Mouse (Mus musculus) stomach, embryonic 15.5 days (tissue): ENCODE data around the gene Arhgef38. TPM values are rescaled to one million over a fixed set of nuclear protein-coding genes. Genes with fewer than 3 reads are reported as not detected.

Experiments
- ATAC-seq: fragments of 200-750 bp; cut with Nextera tagmentation; 2 replicates; pipeline ENCODE4 v1.8.0; 2017; ENCODE audit warnings: low read depth, moderate number of reproducible peaks, moderate TSS enrichment; ENCODE audit not compliant: insufficient read depth, low FRiP score
- H3K27ac ChIP-seq: fragments of 300-500 bp; sonication (generic); 2 replicates; pipeline ENCODE4 v1.5.1; 2015; ENCODE audit warnings: mild to moderate bottlenecking, inconsistent platforms
- H3K27me3 ChIP-seq: fragments of 300-500 bp; sonication (generic); replicated peaks from 2 replicates; pipeline ENCODE4 v1.6.1; 2015; ENCODE audit warnings: inconsistent platforms
- H3K36me3 ChIP-seq: fragments of 300-500 bp; sonication (generic); 2 replicates; pipeline ENCODE4 v1.6.1; 2015; ENCODE audit warnings: inconsistent platforms
- H3K4me1 ChIP-seq: fragments of 300-500 bp; sonication (generic); 2 replicates; pipeline ENCODE4 v1.6.1; 2015; ENCODE audit warnings: inconsistent platforms
- H3K4me2 ChIP-seq: fragments of 300-500 bp; sonication (generic); 2 replicates; pipeline ENCODE4 v1.6.1; 2015; ENCODE audit warnings: mild to moderate bottlenecking, inconsistent platforms
- H3K4me3 ChIP-seq: fragments of 300-500 bp; sonication (generic); replicated peaks from 2 replicates; pipeline ENCODE4 v1.5.1; 2015; ENCODE audit warnings: inconsistent platforms
- H3K9ac ChIP-seq: fragments of 300-500 bp; sonication (generic); 2 replicates; pipeline ENCODE4 v1.6.1; 2015; ENCODE audit warnings: inconsistent platforms
- H3K9me3 ChIP-seq: fragments of 300-500 bp; sonication (generic); 2 replicates; pipeline ENCODE4 v1.6.1; 2016; ENCODE audit warnings: inconsistent platforms
- WGBS: fragments of 180-500 bp; shearing (Covaris S2); methylation state at CpG from one replicate; pipeline ENCODE4 v1.1.7; 2015; 5-methylcytosine and 5-hydroxymethylcytosine counted together
- polyA plus RNA-seq: library from polyadenylated mRNA; unstranded; fragments of >200 nt; fragmentation: Nextera tagmentation; extraction: Ambion mirVana; gene quantifications from 2 replicates; pipeline ENCODE4 v1.2.1, GENCODE M21; 2015

The Arhgef38 gene
- polyA plus RNA-seq, 1 experiment from 2014 or later: 2.0 TPM

GRCm38 (mm10) chr3:133109844-133110243 is 124.9 kb downstream of the Arhgef38 start:
- H3K9me3 ChIP-seq: no peaks in the 10 kb centered on the region
- H3K4me1 ChIP-seq: no peaks in the 10 kb centered on the region
- H3K27me3 ChIP-seq: no peaks in the 10 kb centered on the region
- 90% methylated on average over 4 of the region's 4 CpGs for WGBS
- H3K4me3 ChIP-seq: no peak overlapping the region
- peaks cover 20% of the 10 kb centered on the region for H3K36me3 ChIP-seq
- no peak overlapping the region for H3K27ac ChIP-seq
- H3K9ac ChIP-seq: no peak overlapping the region
- H3K4me2 ChIP-seq: no peak overlapping the region
- no peak for ATAC-seq

GRCm38 (mm10) chr3:133108731-133109130 is 126.0 kb downstream of the Arhgef38 start:
- Histone ChIP-seq H3K4me3 (no peak overlapping the region), H3K4me1 (no peaks in the 10 kb centered on the region), H3K36me3 (peaks cover 24% of the 10 kb centered on the region), H3K9me3 (no peaks in the 10 kb centered on the region), H3K4me2 (no peak overlapping the region), H3K27ac (no peak overlapping the region), H3K27me3 (no peaks in the 10 kb centered on the region), H3K9ac (no peak overlapping the region)
- 88% methylated on average over 4 of the region's 4 CpGs for WGBS
- ATAC-seq: no peak

GRCm38 (mm10) chr3:133104436-133104835 is 130.3 kb downstream of the Arhgef38 start:
- no peak overlapping the region for H3K4me3 ChIP-seq
- no peaks in the 10 kb centered on the region for H3K27me3 ChIP-seq
- H3K9me3 ChIP-seq: no peaks in the 10 kb centered on the region
- H3K4me1 ChIP-seq: no peaks in the 10 kb centered on the region
- no peak overlapping the region for H3K9ac ChIP-seq
- H3K27ac ChIP-seq: no peak overlapping the region
- 75% methylated on average over 3 of the region's 3 CpGs for WGBS
- H3K36me3 ChIP-seq: peaks cover 35% of the 10 kb centered on the region
- no peak overlapping the region for H3K4me2 ChIP-seq
- no peak for ATAC-seq

GRCm38 (mm10) chr3:133103768-133104167 is 131.0 kb downstream of the Arhgef38 start:
- Histone ChIP-seq H3K36me3 (peaks cover 31% of the 10 kb centered on the region), H3K4me3 (no peak overlapping the region), H3K4me2 (no peak overlapping the region), H3K4me1 (no peaks in the 10 kb centered on the region), H3K9ac (no peak overlapping the region), H3K27me3 (no peaks in the 10 kb centered on the region), H3K27ac (no peak overlapping the region), H3K9me3 (no peaks in the 10 kb centered on the region)
- no peak for ATAC-seq
- WGBS: 88% methylated on average over 3 of the region's 3 CpGs

GRCm38 (mm10) chr3:133098909-133099308 is 135.8 kb downstream of the Arhgef38 start:
- Histone ChIP-seq H3K27me3 (no peaks in the 10 kb centered on the region), H3K27ac (no peak overlapping the region), H3K4me3 (no peak overlapping the region), H3K4me2 (no peak overlapping the region), H3K9me3 (no peaks in the 10 kb centered on the region), H3K4me1 (no peaks in the 10 kb centered on the region), H3K9ac (no peak overlapping the region), H3K36me3 (peaks cover 19% of the 10 kb centered on the region; the same call in 1 of the 2 replicates)
- 59% methylated on average over 2 of the region's 2 CpGs for WGBS
- peak; percentile 66; the same call in 1 of the 2 replicates for ATAC-seq

- Histone ChIP-seq H3K36me3 (peaks cover 15% of the 10 kb centered on the region; the same call in 1 of the 2 replicates), H3K27me3 (no peaks in the 10 kb centered on the region), H3K4me3 (no peak overlapping the region), H3K4me1 (peaks cover 3% of the 10 kb centered on the region; the same call in 1 of the 2 replicates), H3K9ac (no peak overlapping the region), H3K9me3 (no peaks in the 10 kb centered on the region), H3K27ac (no peak overlapping the region; the same call in 1 of the 2 replicates), H3K4me2 (no peak overlapping the region)
- WGBS: 83% methylated on average over 4 of the region's 4 CpGs
- no peak for ATAC-seq
These were observed 136.4 kb downstream of the Arhgef38 start for GRCm38 (mm10) chr3:133098336-133098735.

GRCm38 (mm10) chr3:133097936-133098335 is 136.8 kb downstream of the Arhgef38 start:
- 91% methylated on average over 6 of the region's 6 CpGs for WGBS
- no peak for ATAC-seq
- no peaks in the 10 kb centered on the region for H3K9me3 ChIP-seq
- H3K4me1 ChIP-seq: peaks cover 3% of the 10 kb centered on the region; the same call in 1 of the 2 replicates
- no peak overlapping the region for H3K9ac ChIP-seq
- H3K27me3 ChIP-seq: no peaks in the 10 kb centered on the region
- no peak overlapping the region for H3K4me3 ChIP-seq
- peaks cover 15% of the 10 kb centered on the region; the same call in 1 of the 2 replicates for H3K36me3 ChIP-seq
- H3K4me2 ChIP-seq: no peak overlapping the region
- no peak overlapping the region for H3K27ac ChIP-seq

- H3K4me3 ChIP-seq: no peak overlapping the region
- H3K4me1 ChIP-seq: peaks cover 3% of the 10 kb centered on the region; the same call in 1 of the 2 replicates
- H3K9me3 ChIP-seq: no peaks in the 10 kb centered on the region
- no peak for ATAC-seq
- WGBS: 25% methylated on average over 1 of the region's 1 CpGs
- no peak overlapping the region for H3K4me2 ChIP-seq
- no peak overlapping the region for H3K9ac ChIP-seq
- H3K27me3 ChIP-seq: no peaks in the 10 kb centered on the region
- 0 out of 2 replicates have a peak, but pooled peaks cover 6% of the 10 kb centered on the region for H3K36me3 ChIP-seq
- H3K27ac ChIP-seq: no peak overlapping the region
These were observed 140.4 kb downstream of the Arhgef38 start for GRCm38 (mm10) chr3:133094305-133094704.

- Histone ChIP-seq H3K9me3 (no peaks in the 10 kb centered on the region), H3K4me2 (peak overlapping the region; percentile 55), H3K27ac (no peak overlapping the region), H3K4me1 (peaks cover 3% of the 10 kb centered on the region; the same call in 1 of the 2 replicates), H3K36me3 (no peaks in the 10 kb centered on the region), H3K9ac (peak overlapping the region; percentile 84; the same call in 1 of the 2 replicates), H3K4me3 (peak overlapping the region; percentile 90; the same call in 1 of the 2 replicates), H3K27me3 (no peaks in the 10 kb centered on the region)
- ATAC-seq: no peak
- whole genome bisulfite sequencing: 76% methylated on average over 1 of the region's 1 CpGs
These were observed 141.8 kb downstream of the Arhgef38 start for GRCm38 (mm10) chr3:133092936-133093335.

- 0% methylated on average over 7 of the region's 7 CpGs for WGBS
- H3K36me3 ChIP-seq: no peaks in the 10 kb centered on the region
These were observed 142.4 kb downstream of the Arhgef38 start for GRCm38 (mm10) chr3:133092274-133092853.

GRCm38 (mm10) chr3:133091664-133092273 is 143.0 kb downstream of the Arhgef38 start, which contains the start of the genes Ints12 and Gstcd:
Gene Ints12, plus strand, starts transcription at chr3:133091840.
Gene Gstcd, minus strand, starts transcription at chr3:133092033.
- H3K9me3 ChIP-seq: no peaks in the 10 kb centered on the region
- peak; percentile 97 for ATAC-seq
- under 1% methylated on average over 53 of the region's 53 CpGs for WGBS
- peak within 1 kb of the TSS; percentile 92 for H3K9ac ChIP-seq
- peak within 1 kb of the TSS; percentile 98 for H3K27ac ChIP-seq
- peak within 1 kb of the TSS; percentile 59 for H3K4me2 ChIP-seq
- no peaks in the 10 kb centered on the region for H3K36me3 ChIP-seq
- peak within 1 kb of the TSS; percentile 90 for H3K4me3 ChIP-seq
- H3K27me3 ChIP-seq: no peaks in the 10 kb centered on the region
- peaks cover 3% of the 10 kb centered on the region; the same call in 1 of the 2 replicates for H3K4me1 ChIP-seq

More at GRCm38 (mm10) chr3:133092274-133092853, 142.4 kb downstream of the Arhgef38 start:
- H3K27ac ChIP-seq: peak overlapping the region; percentile 98
- H3K4me3 ChIP-seq: peak overlapping the region; percentile 90
- peak overlapping the region; percentile 84 for H3K9ac ChIP-seq
- peak overlapping the region; percentile 55 for H3K4me2 ChIP-seq
- no peaks in the 10 kb centered on the region for H3K9me3 ChIP-seq
- no peak for ATAC-seq
- H3K4me1 ChIP-seq: peaks cover 3% of the 10 kb centered on the region; the same call in 1 of the 2 replicates
- no peaks in the 10 kb centered on the region for H3K27me3 ChIP-seq

GRCm38 (mm10) chr3:133091121-133091663 is 143.6 kb downstream of the Arhgef38 start:
- no peaks in the 10 kb centered on the region for H3K36me3 ChIP-seq
- peak overlapping the region; percentile 92 for H3K9ac ChIP-seq
- peaks cover 3% of the 10 kb centered on the region; the same call in 1 of the 2 replicates for H3K4me1 ChIP-seq
- H3K27ac ChIP-seq: peak overlapping the region; percentile 98
- no peaks in the 10 kb centered on the region for H3K27me3 ChIP-seq
- peak overlapping the region; percentile 59 for H3K4me2 ChIP-seq
- peak; percentile 81 for ATAC-seq
- no peaks in the 10 kb centered on the region for H3K9me3 ChIP-seq
- 1% methylated on average over 44 of the region's 44 CpGs for WGBS
- H3K4me3 ChIP-seq: peak overlapping the region; percentile 90
